Mouse (Mus musculus) heart, embryonic 11.5 days (tissue): ENCODE results near the gene Mfap3. TPM values are rescaled to one million over a fixed set of nuclear protein-coding genes. Genes with fewer than 3 reads are reported as not detected.

Source experiments
- ATAC-seq: fragments of 200-750 bp; cut with Nextera tagmentation; replicated peaks from 2 replicates; pipeline ENCODE4 v1.8.0; 2017; ENCODE audit warnings: moderate library complexity; ENCODE audit not compliant: insufficient number of reproducible peaks, low FRiP score, low TSS enrichment
- H3K27ac ChIP-seq: fragments of 300-500 bp; sonication (generic); 2 replicates; pipeline ENCODE4 v1.5.1; 2014; ENCODE audit warnings: mild to moderate bottlenecking, low read depth, low read length
- H3K27me3 ChIP-seq: fragments of 300-500 bp; sonication (generic); 2 replicates; pipeline ENCODE4 v1.6.1; 2014; ENCODE audit warnings: mild to moderate bottlenecking, low read length, mixed read lengths; ENCODE audit not compliant: control insufficient read depth, insufficient read depth
- H3K36me3 ChIP-seq: fragments of 300-500 bp; sonication (generic); 2 replicates; pipeline ENCODE4 v1.6.1; 2014; ENCODE audit warnings: mild to moderate bottlenecking, low read length, moderate library complexity, mixed read lengths; ENCODE audit not compliant: control insufficient read depth, insufficient read depth
- H3K4me1 ChIP-seq: fragments of 300-500 bp; sonication (generic); 2 replicates; pipeline ENCODE4 v1.6.1; 2014; ENCODE audit warnings: low read length; ENCODE audit not compliant: control insufficient read depth, insufficient read depth
- H3K4me2 ChIP-seq: fragments of 300-500 bp; sonication (generic); 2 replicates; pipeline ENCODE4 v1.6.1; 2014; ENCODE audit warnings: mild to moderate bottlenecking, moderate library complexity
- H3K4me3 ChIP-seq: fragments of 300-500 bp; sonication (generic); 2 replicates; pipeline ENCODE4 v1.5.1; 2014; ENCODE audit warnings: low read depth, low read length
- H3K9ac ChIP-seq: fragments of 300-500 bp; sonication (generic); 2 replicates; pipeline ENCODE4 v1.6.1; 2014; ENCODE audit warnings: mild to moderate bottlenecking, low read depth, low read length, moderate library complexity
- H3K9me3 ChIP-seq: fragments of 300-500 bp; sonication (generic); replicated peaks from 2 replicates; pipeline ENCODE4 v1.6.1; 2016; ENCODE audit warnings: low read length; ENCODE audit not compliant: control insufficient read depth
- WGBS: fragments of 180-500 bp; shearing (Covaris S2); extraction: QIAGEN DNeasy Blood & Tissue Kit; methylation state at CpG from one replicate; pipeline ENCODE4 v1.1.7; 2014; ENCODE audit not compliant: insufficient replicate concordance; 5-methylcytosine and 5-hydroxymethylcytosine counted together
- polyA plus RNA-seq: library from polyadenylated mRNA; unstranded; fragments of >200 nt; fragmentation: Nextera tagmentation; extraction: Ambion mirVana; gene quantifications from 2 replicates; pipeline ENCODE4 v1.2.1, GENCODE M21; 2014

The Mfap3 gene
- polyA plus RNA-seq, 1 experiment from 2014 or later, result 32.7 TPM

DNA sequence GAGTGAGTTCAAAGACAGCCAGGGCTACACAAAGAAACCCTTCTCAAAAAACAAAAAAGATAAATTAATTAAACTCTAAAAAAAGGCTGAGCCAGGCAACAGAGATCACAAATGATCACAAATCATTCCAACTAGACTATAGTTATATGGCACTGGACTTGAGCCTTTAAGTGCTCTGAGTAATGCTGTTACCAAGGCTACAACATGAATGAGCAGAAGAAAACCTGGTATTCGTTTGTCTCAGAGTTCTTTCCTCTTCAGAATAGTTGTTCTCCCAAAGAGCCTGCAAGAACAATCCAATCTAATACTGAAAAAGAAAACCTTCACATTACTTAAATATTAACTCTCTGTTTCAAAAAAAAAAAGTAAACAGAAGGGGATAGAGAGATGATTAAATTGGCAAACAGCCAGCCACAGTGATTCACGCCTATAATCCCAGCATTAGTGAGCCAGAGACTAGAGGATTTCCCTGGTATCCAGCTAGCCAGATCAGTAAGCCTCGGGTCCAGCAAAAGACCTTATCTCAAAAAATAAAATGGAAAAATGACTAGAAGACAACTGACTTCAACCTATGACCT lies 21.9 kb upstream of the Mfap3 start:
- Histone ChIP-seq H3K9me3 (no peaks in the 10 kb centered on the region), H3K27me3 (no peaks in the 10 kb centered on the region), H3K36me3 (peaks cover 32% of the 10 kb centered on the region), H3K4me2 (no peak overlapping the region), H3K9ac (no peak overlapping the region), H3K4me1 (no peaks in the 10 kb centered on the region), H3K4me3 (no peak overlapping the region), H3K27ac (no peak overlapping the region)
- ATAC-seq, result no peak
- 73% methylated on average over 3 of the region's 3 CpGs for WGBS

DNA sequence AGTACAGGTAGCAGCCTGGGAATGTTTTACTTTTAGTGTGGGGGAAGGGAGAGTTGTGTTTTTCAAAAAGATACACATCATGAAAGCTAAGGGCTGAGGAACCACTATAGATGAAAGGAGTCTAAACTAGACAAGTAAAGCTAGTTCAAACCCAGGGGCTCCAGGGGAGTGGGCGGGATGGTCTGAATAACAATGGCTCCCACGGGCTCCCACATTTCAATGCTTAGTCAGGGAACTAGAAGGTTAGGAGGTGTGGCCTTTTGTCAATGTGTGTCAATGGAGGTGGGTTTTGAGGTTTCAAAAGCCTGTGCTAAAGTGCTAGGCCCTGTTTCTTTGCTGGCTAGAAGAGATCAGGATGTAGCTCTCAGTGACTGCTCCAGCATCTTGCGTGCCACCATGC lies 20.8 kb upstream of the Mfap3 start:
- Histone ChIP-seq H3K36me3 (peaks cover 24% of the 10 kb centered on the region), H3K27ac (no peak overlapping the region), H3K9me3 (no peaks in the 10 kb centered on the region), H3K9ac (no peak overlapping the region), H3K4me2 (no peak overlapping the region), H3K4me1 (no peaks in the 10 kb centered on the region), H3K4me3 (no peak overlapping the region), H3K27me3 (no peaks in the 10 kb centered on the region)
- ATAC-seq, result no peak
- 88% methylated on average over 3 of the region's 3 CpGs for WGBS

DNA sequence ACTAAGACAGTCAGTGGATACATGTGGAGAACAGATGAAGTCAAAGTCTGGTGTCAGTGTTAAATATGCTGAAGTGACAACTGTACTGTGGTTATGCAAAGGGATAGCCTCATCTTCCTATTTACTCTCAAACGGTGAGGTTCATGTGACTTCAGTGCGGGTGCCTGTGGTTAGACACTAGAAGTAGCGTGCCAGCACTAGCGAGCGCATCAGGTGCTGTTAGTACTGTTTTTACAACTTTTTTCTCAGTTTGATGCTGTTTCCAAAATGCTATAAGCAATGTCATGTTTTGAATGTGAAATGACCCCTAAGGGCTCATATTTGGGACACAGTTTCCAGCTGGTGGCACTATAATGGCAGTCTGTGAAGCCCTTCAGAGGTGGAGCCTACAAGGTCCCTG lies 20.2 kb upstream of the Mfap3 start:
- H3K27ac ChIP-seq, result no peak overlapping the region
- no peaks in the 10 kb centered on the region for H3K27me3 ChIP-seq
- H3K36me3 ChIP-seq, result peaks cover 22% of the 10 kb centered on the region
- no peaks in the 10 kb centered on the region for H3K4me1 ChIP-seq
- H3K9ac ChIP-seq, result no peak overlapping the region
- no peak overlapping the region for H3K4me3 ChIP-seq
- no peak for ATAC-seq
- H3K9me3 ChIP-seq, result no peaks in the 10 kb centered on the region
- no peak overlapping the region for H3K4me2 ChIP-seq
- WGBS, result 92% methylated on average over 5 of the region's 5 CpGs

DNA sequence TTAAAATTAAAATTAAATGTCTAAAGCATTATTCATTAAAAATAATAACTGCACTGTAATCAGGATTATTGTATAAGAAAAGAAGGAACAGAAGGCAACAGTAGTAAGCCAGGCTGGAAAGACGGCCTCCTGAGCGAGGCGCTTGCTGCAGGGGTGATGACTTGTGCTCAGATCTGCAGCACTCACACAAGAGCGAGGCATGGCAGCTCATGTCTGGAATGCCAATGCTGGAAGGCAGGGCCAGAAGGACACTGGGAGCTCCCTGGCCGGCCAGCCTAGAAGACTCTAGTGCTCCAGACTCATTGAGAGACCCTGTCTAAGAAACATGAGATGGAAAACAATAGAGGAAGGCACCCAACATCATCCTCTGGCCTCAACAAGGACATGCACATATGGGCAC lies 15.3 kb upstream of the Mfap3 start:
- Histone ChIP-seq H3K4me3 (no peak overlapping the region), H3K27ac (no peak overlapping the region), H3K9ac (no peak overlapping the region), H3K27me3 (no peaks in the 10 kb centered on the region), H3K4me1 (no peaks in the 10 kb centered on the region), H3K36me3 (peaks cover 30% of the 10 kb centered on the region), H3K4me2 (no peak overlapping the region), H3K9me3 (no peaks in the 10 kb centered on the region)
- no peak for ATAC-seq
- 55% methylated on average over 5 of the region's 5 CpGs for WGBS

DNA sequence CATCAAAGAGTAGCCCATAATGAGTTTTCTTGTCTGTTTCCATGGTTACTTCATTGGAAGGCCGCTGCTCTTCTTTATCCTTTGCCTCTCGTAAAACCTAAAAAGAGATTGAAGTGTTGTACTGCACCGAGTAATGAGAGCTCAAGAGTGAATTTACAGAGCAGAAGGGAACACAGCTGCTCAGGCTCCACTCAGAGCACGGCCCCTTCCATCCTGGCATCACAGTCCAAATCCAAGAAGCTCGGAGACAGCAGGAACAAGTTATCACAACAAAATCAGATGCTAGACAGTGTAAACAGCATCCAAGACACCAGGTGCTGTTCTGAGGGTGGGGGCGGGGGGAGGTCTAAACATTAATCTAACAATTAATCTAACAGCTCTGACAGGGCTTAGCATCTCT lies 11.6 kb upstream of the Mfap3 start:
- Histone ChIP-seq H3K36me3 (peaks cover 32% of the 10 kb centered on the region), H3K4me1 (no peaks in the 10 kb centered on the region), H3K4me3 (no peak overlapping the region), H3K27me3 (no peaks in the 10 kb centered on the region), H3K27ac (no peak overlapping the region), H3K9ac (no peak overlapping the region), H3K9me3 (no peaks in the 10 kb centered on the region), H3K4me2 (no peak overlapping the region)
- no peak for ATAC-seq
- WGBS, result 77% methylated on average over 6 of the region's 6 CpGs

DNA sequence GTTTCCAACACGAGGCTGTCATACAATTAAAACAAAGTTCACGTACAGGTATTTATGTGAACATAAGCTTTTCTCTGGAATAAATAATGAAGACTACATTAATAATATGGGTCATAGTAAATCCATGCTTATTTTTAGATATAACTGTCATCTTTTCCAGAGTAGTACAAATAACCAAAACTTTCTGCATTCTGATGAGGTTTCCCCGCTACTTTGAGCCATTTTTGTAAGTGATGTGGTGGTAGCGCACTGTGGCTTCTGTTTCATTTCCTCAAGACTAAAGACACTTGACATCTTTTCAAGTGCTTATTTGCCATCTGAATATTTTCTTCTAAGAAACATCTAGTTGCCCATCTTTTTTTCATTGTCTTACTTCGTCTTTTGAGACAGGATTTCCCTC lies 3.2 kb upstream of the Mfap3 start:
- no peak overlapping the region for H3K4me2 ChIP-seq
- H3K4me3 ChIP-seq, result no peak overlapping the region
- H3K36me3 ChIP-seq, result peaks cover 6% of the 10 kb centered on the region; the same call in 1 of the 2 replicates
- H3K27me3 ChIP-seq, result no peaks in the 10 kb centered on the region
- H3K27ac ChIP-seq, result no peak overlapping the region
- 88% methylated on average over 5 of the region's 5 CpGs for WGBS
- no peak for ATAC-seq
- no peaks in the 10 kb centered on the region for H3K9me3 ChIP-seq
- H3K9ac ChIP-seq, result no peak overlapping the region
- peaks cover 8% of the 10 kb centered on the region for H3K4me1 ChIP-seq

DNA sequence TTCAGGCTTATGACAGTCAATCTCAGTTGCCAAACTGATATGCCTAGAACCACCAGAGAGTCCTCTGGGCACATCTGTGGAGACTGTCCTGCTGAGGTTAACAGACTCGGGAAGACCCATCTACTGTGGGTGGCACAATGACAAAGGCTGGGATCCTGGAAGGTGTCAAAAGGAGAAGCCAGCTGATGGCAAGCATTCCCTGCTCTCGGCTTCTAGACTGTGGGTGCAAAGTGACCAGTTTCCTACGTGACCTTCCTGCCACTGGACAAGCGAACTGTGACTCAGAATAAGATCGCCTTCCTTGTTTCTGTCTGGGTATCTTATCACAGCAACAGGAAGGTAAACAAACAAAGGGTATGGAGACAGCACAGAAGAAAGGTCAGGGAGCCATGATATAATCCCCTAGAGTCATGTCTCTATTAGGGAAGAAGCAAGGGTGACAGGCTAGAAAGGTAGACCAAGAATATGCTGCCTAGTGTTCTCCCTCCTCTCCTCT lies 1.5 kb upstream of the Mfap3 start:
- no peak overlapping the region for H3K27ac ChIP-seq
- no peaks in the 10 kb centered on the region for H3K27me3 ChIP-seq
- H3K36me3 ChIP-seq, result no peaks in the 10 kb centered on the region; the same call in 1 of the 2 replicates
- WGBS, result 25% methylated on average over 5 of the region's 5 CpGs
- no peak overlapping the region for H3K4me3 ChIP-seq
- H3K4me2 ChIP-seq, result peak overlapping the region; percentile 66
- no peaks in the 10 kb centered on the region for H3K9me3 ChIP-seq
- no peak overlapping the region for H3K9ac ChIP-seq
- no peak for ATAC-seq
- H3K4me1 ChIP-seq, result peaks cover 8% of the 10 kb centered on the region

DNA sequence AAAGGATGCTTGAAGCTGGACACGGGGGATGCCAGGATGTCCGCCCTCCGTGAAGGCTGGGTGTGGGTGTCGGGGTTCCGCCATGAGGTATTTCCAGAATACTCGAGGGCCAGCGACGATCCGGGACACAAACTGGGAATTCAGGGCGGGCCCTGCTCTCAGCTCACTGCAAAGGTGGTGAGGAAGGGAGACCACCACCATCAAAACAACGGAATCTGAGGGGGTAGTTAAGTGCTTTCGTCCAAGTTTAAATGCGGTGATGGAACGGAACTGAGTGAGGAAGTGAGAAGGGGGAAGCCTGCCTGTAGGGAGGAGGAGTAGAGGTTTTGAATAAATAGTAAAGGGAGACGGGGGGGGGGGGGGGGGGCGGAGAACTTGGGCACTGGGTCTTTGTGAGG lies 286 bp downstream of the Mfap3 start:
- peak; percentile 12; the same call in 1 of the 2 replicates for ATAC-seq
- peak overlapping the region; percentile 66 for H3K4me2 ChIP-seq
- 0% methylated on average over 16 of the region's 16 CpGs for WGBS
- peak overlapping the region; percentile 97 for H3K4me3 ChIP-seq
- peak overlapping the region; percentile 80; the same call in 1 of the 2 replicates for H3K27ac ChIP-seq
- peak overlapping the region; percentile 90 for H3K9ac ChIP-seq
- H3K4me1 ChIP-seq, result peaks cover 8% of the 10 kb centered on the region
- H3K27me3 ChIP-seq, result no peaks in the 10 kb centered on the region
- no peaks in the 10 kb centered on the region for H3K9me3 ChIP-seq
- no peaks in the 10 kb centered on the region; the same call in 1 of the 2 replicates for H3K36me3 ChIP-seq

DNA sequence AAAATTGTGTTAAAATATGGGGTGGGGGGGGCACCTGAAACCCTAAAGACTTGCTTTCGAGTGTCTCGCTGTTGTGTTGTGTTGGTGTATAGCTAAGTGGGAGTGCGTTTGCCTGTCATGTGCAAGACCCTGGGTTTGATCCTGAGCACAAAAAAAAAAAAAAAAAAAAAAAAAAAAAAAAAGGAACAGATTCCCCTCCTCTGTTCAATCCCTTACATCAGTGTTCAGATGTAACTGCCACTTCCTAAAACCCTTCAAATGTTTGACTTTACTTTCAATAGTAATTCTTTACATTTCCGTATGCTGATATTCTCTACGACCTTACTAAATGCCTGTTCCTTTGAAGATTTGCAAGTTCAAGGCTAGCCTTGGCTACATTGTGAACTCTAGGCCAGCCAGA lies 840 bp downstream of the Mfap3 start:
- H3K4me3 ChIP-seq, result peak overlapping the region; percentile 97
- H3K9ac ChIP-seq, result peak overlapping the region; percentile 90
- 64% methylated on average over 5 of the region's 5 CpGs for WGBS
- ATAC-seq, result no peak
- H3K36me3 ChIP-seq, result no peaks in the 10 kb centered on the region; the same call in 1 of the 2 replicates
- peak overlapping the region; percentile 66 for H3K4me2 ChIP-seq
- no peak overlapping the region for H3K27ac ChIP-seq
- no peaks in the 10 kb centered on the region for H3K9me3 ChIP-seq
- peaks cover 11% of the 10 kb centered on the region for H3K4me1 ChIP-seq
- H3K27me3 ChIP-seq, result no peaks in the 10 kb centered on the region
